22 mouse cellular contexts compared by ENCODE assay signal in the genomic region with DNA sequence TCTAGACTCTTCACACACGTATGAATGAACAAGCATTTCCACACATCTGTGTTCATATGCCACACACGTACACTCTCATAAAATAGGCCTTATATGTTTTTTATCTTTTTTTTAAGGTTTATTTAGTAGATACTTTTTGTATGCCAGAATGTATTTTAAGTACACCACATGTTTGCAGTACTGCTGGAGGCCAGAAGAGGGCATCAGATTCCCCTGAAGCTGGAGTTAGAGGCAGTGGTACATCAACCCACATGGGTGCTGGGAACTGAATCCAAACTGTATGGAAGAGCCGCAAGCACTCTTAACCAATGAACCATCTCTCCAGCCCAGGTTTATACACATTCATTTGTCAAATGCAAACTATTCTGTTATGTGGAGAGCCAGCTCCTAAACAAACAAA.
DNase-seq lines count a peak whose midpoint lies in the region; ATAC-seq and TF ChIP-seq lines count a peak whose summit lies in the region.
"Had no signal": no experiment of that assay in that cellular context is flagged by ENCODE, and none has a peak within 500 bp of the region (broad histone marks: within the 10 kb centered on the region; RNA-seq: fewer than 3 reads in every experiment).

No protein-coding gene starts in this region.

- no peaks in the 10 kb centered on the region for H3K9me3 ChIP-seq in midbrain, postnatal 0 days (ENCODE audit: low read length)
- H3K9me3 ChIP-seq in midbrain, embryonic 15.5 days, result no peaks in the 10 kb centered on the region
- no peaks in the 10 kb centered on the region for H3K9me3 ChIP-seq in MEL (replicated peaks; ENCODE audit: insufficient read depth, low read length)
- H3K9me3 ChIP-seq: forebrain, embryonic 10.5 days; heart, embryonic 15.5 days; limb, embryonic 15.5 days had no signal

- no peak for TF ChIP-seq POLR2A in MEL (IDR thresholded peaks at IDR 0.05; ENCODE audit: control insufficient read depth in 1 of 2, insufficient read depth in 1 of 2, low read depth in 1 of 2, low read length in 2 of 2, poor library complexity in 1 of 2)

- TF ChIP-seq EP300 in MEL (IDR thresholded peaks at IDR 0.05; ENCODE audit: low read depth in 1 of 2, low read length in 2 of 2), result no peak

- no peak for ATAC-seq in midbrain, postnatal 0 days (ENCODE audit: low FRiP score)
- no peak for ATAC-seq in midbrain, embryonic 15.5 days (replicated peaks)
- no peak for ATAC-seq in inflammation-experienced regulatory T-cells, adult 6 months

- no peak overlapping the region for H3K27ac ChIP-seq in layer of hippocampus, adult 2 months
- H3K27ac ChIP-seq in midbrain, postnatal 0 days (ENCODE audit: low read depth, low read length), result no peak overlapping the region
- H3K27ac ChIP-seq in midbrain, embryonic 15.5 days, result no peak overlapping the region
- H3K27ac ChIP-seq in MEL (ENCODE audit: control insufficient read depth, low read depth, low read length), result no peak overlapping the region
- H3K27ac ChIP-seq: forebrain, embryonic 10.5 days; heart, embryonic 15.5 days; limb, embryonic 15.5 days; neural tube, embryonic 13.5 days had no signal

- TF ChIP-seq RAD21 in MEL (IDR thresholded peaks at IDR 0.05; ENCODE audit: low read depth, low read length), result no peak

- no peaks in the 10 kb centered on the region for H3K27me3 ChIP-seq in midbrain, postnatal 0 days (ENCODE audit: insufficient read depth, low read length)
- no peaks in the 10 kb centered on the region for H3K27me3 ChIP-seq in midbrain, embryonic 15.5 days (replicated peaks)
- H3K27me3 ChIP-seq in MEL (ENCODE audit: control insufficient read depth in 1 of 2, insufficient read depth in 2 of 2, low read length in 2 of 2), result no peaks in the 10 kb centered on the region
- H3K27me3 ChIP-seq: heart, embryonic 15.5 days; limb, embryonic 15.5 days; neural tube, embryonic 13.5 days had no signal

- no peak for DNase-seq in layer of hippocampus, adult 2 months (ENCODE audit: low spot score in 2 of 2)
- no peak for DNase-seq in layer of hippocampus, adult 9-11 months
- DNase-seq in midbrain, postnatal 0 days (ENCODE audit: low spot score), result no peak
- DNase-seq in MEL (ENCODE audit: low read depth, low spot score), result peak; percentile 6
- no peak for DNase-seq in frontal cortex, postnatal 25 days (ENCODE audit: low spot score in 2 of 2)
- DNase-seq: adrenal gland, postnatal 36 days; B cell, adult 2 months; cerebellum, adult 18-20 months; gastrocnemius, postnatal 14 days; kidney, adult 9 months; kidney, postnatal 4 days; lung, embryonic 14.5 days; lung, postnatal 4 days; right cerebral cortex, adult 18-20 months; thymus, adult 18-20 months; thymus, postnatal 4 days had no signal

- H3K79me2 ChIP-seq in MEL (ENCODE audit: control insufficient read depth, insufficient read depth, low read length, poor library complexity), result no peaks in the 10 kb centered on the region

- no peaks in the 10 kb centered on the region for H3K4me1 ChIP-seq in midbrain, postnatal 0 days (ENCODE audit: insufficient read depth, low read length)
- H3K4me1 ChIP-seq in midbrain, embryonic 15.5 days, result no peaks in the 10 kb centered on the region
- no peaks in the 10 kb centered on the region for H3K4me1 ChIP-seq in MEL (ENCODE audit: control insufficient read depth in 1 of 2, insufficient read depth in 2 of 2, low read length in 2 of 2)
- H3K4me1 ChIP-seq: heart, embryonic 15.5 days had no signal

- H3K4me3 ChIP-seq in layer of hippocampus, adult 2 months, result no peak overlapping the region
- H3K4me3 ChIP-seq in midbrain, postnatal 0 days (ENCODE audit: low read depth, low read length), result no peak overlapping the region
- H3K4me3 ChIP-seq in midbrain, embryonic 15.5 days, result no peak overlapping the region
- no peak overlapping the region for H3K4me3 ChIP-seq in MEL (ENCODE audit: control insufficient read depth in 1 of 2, insufficient read depth in 1 of 2, low read depth in 2 of 2, low read length in 2 of 2)
- H3K4me3 ChIP-seq: forebrain, embryonic 10.5 days; heart, embryonic 15.5 days; limb, embryonic 15.5 days; neural tube, embryonic 13.5 days had no signal

- peak; percentile 37 for TF ChIP-seq CTCF in layer of hippocampus, adult 2 months (conservative IDR thresholded peaks at IDR 0.05)
- peak; percentile 31 for TF ChIP-seq CTCF in midbrain, postnatal 0 days (IDR thresholded peaks at IDR 0.05)
- TF ChIP-seq CTCF in MEL (IDR thresholded peaks at IDR 0.05 in 2 of 3, conservative IDR thresholded peaks at IDR 0.05 in 1 of 3; ENCODE audit: control insufficient read depth in 1 of 3, insufficient read depth in 1 of 3, low read depth in 2 of 3, low read length in 3 of 3, poor library complexity in 1 of 3, severe bottlenecking in 1 of 3), result peak in 1 of 3 experiments; percentile 2; a peak in 1 of 6 replicates

- WGBS in midbrain, postnatal 0 days, result 95% methylated on average over 3 of the region's 3 CpGs
- WGBS in midbrain, embryonic 15.5 days, result 96% methylated on average over 3 of the region's 3 CpGs

- no peak overlapping the region for H3K9ac ChIP-seq in midbrain, postnatal 0 days (replicated peaks; ENCODE audit: low read length, poor library complexity, severe bottlenecking)
- H3K9ac ChIP-seq in midbrain, embryonic 15.5 days, result no peak overlapping the region
- no peak overlapping the region for H3K9ac ChIP-seq in MEL (ENCODE audit: control insufficient read depth, low read depth, low read length, poor library complexity, severe bottlenecking)
- H3K9ac ChIP-seq: heart, embryonic 15.5 days; limb, embryonic 15.5 days; lung, embryonic 14.5 days; neural tube, embryonic 13.5 days had no signal

- no peaks in the 10 kb centered on the region for H3K36me3 ChIP-seq in midbrain, postnatal 0 days (ENCODE audit: insufficient read depth, low read length)
- H3K36me3 ChIP-seq in midbrain, embryonic 15.5 days (replicated peaks), result no peaks in the 10 kb centered on the region
- no peaks in the 10 kb centered on the region for H3K36me3 ChIP-seq in MEL (ENCODE audit: control insufficient read depth in 1 of 2, insufficient read depth in 2 of 2, low read length in 2 of 2)
- H3K36me3 ChIP-seq: forebrain, embryonic 10.5 days; heart, embryonic 15.5 days; limb, embryonic 15.5 days; neural tube, embryonic 13.5 days had no signal

- H3K4me2 ChIP-seq in midbrain, postnatal 0 days (ENCODE audit: low read depth, low read length, poor library complexity, severe bottlenecking), result no peak overlapping the region
- H3K4me2 ChIP-seq in midbrain, embryonic 15.5 days, result no peak overlapping the region
- H3K4me2 ChIP-seq: heart, embryonic 15.5 days; limb, embryonic 15.5 days; lung, embryonic 14.5 days; neural tube, embryonic 13.5 days had no signal

TF ChIP-seq in MEL, 35 proteins besides CTCF, POLR2A, EP300 and RAD21:
- no peak for TF ChIP-seq ELF1 (IDR thresholded peaks at IDR 0.05; ENCODE audit: low read depth, low read length)
- TF ChIP-seq CHD2 (IDR thresholded peaks at IDR 0.05; ENCODE audit: low read length), result no peak
- TF ChIP-seq CHD1 (IDR thresholded peaks at IDR 0.05; ENCODE audit: low read depth, low read length), result no peak
- no peak for TF ChIP-seq MAZ (IDR thresholded peaks at IDR 0.05; ENCODE audit: low read depth, low read length)
